Mouse (Mus musculus) megakaryocyte, adult 5-6 weeks (primary cell): ENCODE measurements around the gene Arpc1a. TPM values are rescaled to one million over a fixed set of nuclear protein-coding genes. Genes with fewer than 3 reads are reported as not detected.

Experiments used
- ATAC-seq: 2 replicates; pipeline ENCODE4 v1.8.0; 2016; ENCODE audit warnings: mild to moderate bottlenecking, inconsistent platforms; ENCODE audit not compliant: poor library complexity, severe bottlenecking
- total RNA-seq, 2 experiments: library from RNA; stranded (forward) in 1 of 2; stranded (reverse) in 1 of 2; fragments of 153-499, 151-499 nt in 1 of 2; fragments of 221-1000, 200-1000 nt in 1 of 2; gene quantifications; 2 replicates each; pipeline versions ENCODE4 v1.2.3 to v1.2.4; 2015 to 2017

Arpc1a gene
- total RNA-seq, 2 experiments from 2014 or later = 65.2 to 98.2 TPM

- ATAC-seq = no peak
Observed at GRCm38 (mm10) chr5:145138836-145139235, 55.2 kb downstream of the Arpc1a start.

- peak; percentile 93 for ATAC-seq
Observed at GRCm38 (mm10) chr5:145139571-145140519, 56.2 kb downstream of the Arpc1a start, which contains the start of the genes Pdap1 and Bud31. Gene Pdap1 (minus strand): TSS chr5:145140238. Gene Bud31 (plus strand): TSS chr5:145140362.

GRCm38 (mm10) chr5:145140611-145141010 lies 57.0 kb downstream of the Arpc1a start:
- ATAC-seq = peak; percentile 11

- no peak for ATAC-seq
Observed at GRCm38 (mm10) chr5:145147748-145148147, 64.1 kb downstream of the Arpc1a start.

GRCm38 (mm10) chr5:145149294-145149693 lies 65.7 kb downstream of the Arpc1a start:
- no peak for ATAC-seq

- no peak for ATAC-seq
Observed at GRCm38 (mm10) chr5:145152690-145153089, 69.1 kb downstream of the Arpc1a start.

Other genes starting within 250 kb of the Arpc1a start
- gene Smurf1, start 118.0 kb upstream of the Arpc1a start, total RNA-seq (2015) = 4.7 and 5.1 TPM in 2 replicates
- gene Smurf1, start 118.0 kb upstream of the Arpc1a start, total RNA-seq (2017) = 6.7 and 6.9 TPM in 2 replicates
- gene Gm4871, start 51.1 kb upstream of the Arpc1a start, total RNA-seq (2015) = not detected in 2 replicates
- not detected in 2 replicates for gene Gm4871, start 51.1 kb upstream of the Arpc1a start, total RNA-seq (2017)
- gene 1700018F24Rik, start 40.8 kb upstream of the Arpc1a start, total RNA-seq (2015) = not detected in 2 replicates
- not detected in 2 replicates for gene 1700018F24Rik, start 40.8 kb upstream of the Arpc1a start, total RNA-seq (2017)
- gene Kpna7, start 200 bp downstream of the Arpc1a start, total RNA-seq (2015) = not detected in 2 replicates
- not detected in 2 replicates for gene Kpna7, start 200 bp downstream of the Arpc1a start, total RNA-seq (2017)
- gene Arpc1b, start 30.4 kb downstream of the Arpc1a start, total RNA-seq (2015) = 361 and 425 TPM in 2 replicates
- gene Arpc1b, start 30.4 kb downstream of the Arpc1a start, total RNA-seq (2017) = 297 and 318 TPM in 2 replicates
- gene Pdap1, start 56.4 kb downstream of the Arpc1a start, total RNA-seq (2015) = 24.8 and 26.1 TPM in 2 replicates
- gene Pdap1, start 56.4 kb downstream of the Arpc1a start, total RNA-seq (2017) = 140 and 144 TPM in 2 replicates
- gene Bud31, start 56.5 kb downstream of the Arpc1a start, total RNA-seq (2015) = 179 and 181 TPM in 2 replicates
- gene Bud31, start 56.5 kb downstream of the Arpc1a start, total RNA-seq (2017) = 217 and 234 TPM in 2 replicates
- 6.5 and 7.9 TPM in 2 replicates for gene Ptcd1, start 83.3 kb downstream of the Arpc1a start, total RNA-seq (2015)
- gene Ptcd1, start 83.3 kb downstream of the Arpc1a start, total RNA-seq (2017) = 14.8 and 15.3 TPM in 2 replicates
- gene Cpsf4, start 83.4 kb downstream of the Arpc1a start, total RNA-seq (2015) = 16.6 and 17.0 TPM in 2 replicates
- gene Cpsf4, start 83.4 kb downstream of the Arpc1a start, total RNA-seq (2017) = 34.0 and 37.8 TPM in 2 replicates
- gene Atp5j2, start 108.2 kb downstream of the Arpc1a start, total RNA-seq (2015) = 310 and 322 TPM in 2 replicates
- gene Atp5j2, start 108.2 kb downstream of the Arpc1a start, total RNA-seq (2017) = 103 and 107 TPM in 2 replicates
- 6.2 and 6.4 TPM in 2 replicates for gene Zkscan14, start 118.0 kb downstream of the Arpc1a start, total RNA-seq (2015)
- 30.8 and 31.7 TPM in 2 replicates for gene Zkscan14, start 118.0 kb downstream of the Arpc1a start, total RNA-seq (2017)
- gene Zkscan5, start 120.7 kb downstream of the Arpc1a start, total RNA-seq (2015) = 2.6 and 2.7 TPM in 2 replicates
- gene Zkscan5, start 120.7 kb downstream of the Arpc1a start, total RNA-seq (2017) = 4.6 and 5.4 TPM in 2 replicates
- 31.1 and 36.1 TPM in 2 replicates for gene Zfp655, start 147.9 kb downstream of the Arpc1a start, total RNA-seq (2015)
- gene Zfp655, start 147.9 kb downstream of the Arpc1a start, total RNA-seq (2017) = 23.4 and 27.2 TPM in 2 replicates
- 5.4 and 6.4 TPM in 2 replicates for gene Zscan25, start 196.7 kb downstream of the Arpc1a start, total RNA-seq (2015)
- 3.2 and 3.5 TPM in 2 replicates for gene Zscan25, start 196.7 kb downstream of the Arpc1a start, total RNA-seq (2017)